Mouse (Mus musculus) erythroblast, embryonic 14.5 days (primary cell): ENCODE results near the gene Cyth3.

Source experiments
- GATA1 ChIP-seq: IDR thresholded peaks from 2 replicates; pipeline ENCODE4 v1.6.1; 2012; ENCODE audit warnings: low read length, inconsistent platforms, mixed read lengths
- TAL1 ChIP-seq: IDR thresholded peaks from 3 replicates; pipeline ENCODE4 v1.6.1; 2012; ENCODE audit warnings: low read length, inconsistent platforms, mixed read lengths

- TF ChIP-seq GATA1 (no peak), TAL1 (no peak)
Measured at GRCm38 (mm10) chr5:143589108-143589507, 33.1 kb upstream of the Cyth3 start.
